In genomic region chr3:27562476-27562875, GRCm38 (mm10) we compare ENCODE assay signal across 11 mouse cellular contexts.
"Had no signal": no experiment of that assay in that cellular context is flagged by ENCODE, and none has a peak within 500 bp of the region (broad histone marks: within the 10 kb centered on the region; RNA-seq: fewer than 3 reads in every experiment).

No protein-coding gene starts in this region.

- H3K4me3 ChIP-seq: limb, embryonic 15.5 days; liver, embryonic 15.5 days; midbrain, embryonic 15.5 days; neural tube, embryonic 13.5 days had no signal

- H3K4me2 ChIP-seq: limb, embryonic 15.5 days; liver, embryonic 15.5 days; lung, embryonic 14.5 days; midbrain, embryonic 11.5 days; midbrain, embryonic 15.5 days; neural tube, embryonic 13.5 days had no signal

- DNase-seq: layer of hippocampus, postnatal 36 days; lung, embryonic 14.5 days; lung, postnatal 10 days; lung, postnatal 4 days; thymus, postnatal 4 days had no signal

- H3K36me3 ChIP-seq: limb, embryonic 15.5 days; liver, embryonic 15.5 days; midbrain, embryonic 15.5 days; neural tube, embryonic 13.5 days had no signal

- ATAC-seq: midbrain, embryonic 15.5 days had no signal

- H3K9ac ChIP-seq: limb, embryonic 15.5 days; liver, embryonic 15.5 days; lung, embryonic 14.5 days; midbrain, embryonic 15.5 days; neural tube, embryonic 13.5 days had no signal

- H3K27me3 ChIP-seq: limb, embryonic 15.5 days; liver, embryonic 15.5 days; midbrain, embryonic 15.5 days; neural tube, embryonic 13.5 days had no signal

- H3K27ac ChIP-seq: limb, embryonic 15.5 days; liver, embryonic 15.5 days; midbrain, embryonic 15.5 days; neural tube, embryonic 13.5 days; stomach, postnatal 0 days had no signal

- H3K9me3 ChIP-seq: limb, embryonic 15.5 days; liver, embryonic 15.5 days; midbrain, embryonic 15.5 days; neural tube, embryonic 13.5 days had no signal

- H3K4me1 ChIP-seq: midbrain, embryonic 15.5 days; neural tube, embryonic 13.5 days had no signal
